Mouse (Mus musculus) lung, postnatal 0 days (tissue): ENCODE data around the gene Ncstn. TPM values are rescaled to one million over a fixed set of nuclear protein-coding genes. Genes with fewer than 3 reads are reported as not detected.

Source experiments
- ATAC-seq: fragments of 200-750 bp; cut with Nextera tagmentation; 2 replicates; pipeline ENCODE4 v1.8.0; 2017; ENCODE audit warnings: moderate library complexity
- DNase-seq: peaks from one replicate; pipeline ENCODE4 v3.0.0-alpha.2; 2016; ENCODE audit warnings: low spot score
- H3K27ac ChIP-seq: fragments of 300-500 bp; sonication (generic); 2 replicates; pipeline ENCODE4 v1.5.1; 2014; ENCODE audit warnings: antibody characterized with exemption, mild to moderate bottlenecking, low read length, mixed read lengths
- H3K27me3 ChIP-seq: fragments of 300-500 bp; sonication (generic); replicated peaks from 2 replicates; pipeline ENCODE4 v1.6.1; 2014; ENCODE audit warnings: low read length, mixed read lengths; ENCODE audit not compliant: insufficient read depth
- H3K36me3 ChIP-seq: fragments of 300-500 bp; sonication (generic); 2 replicates; pipeline ENCODE4 v1.6.1; 2014; ENCODE audit warnings: low read length, mixed read lengths; ENCODE audit not compliant: insufficient read depth
- H3K4me1 ChIP-seq: fragments of 300-500 bp; sonication (generic); 2 replicates; pipeline ENCODE4 v1.6.1; 2014; ENCODE audit warnings: antibody characterized with exemption, low read depth, low read length, mixed read lengths; ENCODE audit not compliant: insufficient read depth
- H3K4me2 ChIP-seq: fragments of 300-500 bp; sonication (generic); replicated peaks from 2 replicates; pipeline ENCODE4 v1.6.1; 2014; ENCODE audit warnings: low read depth, mild to moderate bottlenecking, low read length, moderate library complexity, mixed read lengths
- H3K4me3 ChIP-seq: fragments of 300-500 bp; sonication (generic); 2 replicates; pipeline ENCODE4 v1.5.1; 2014; ENCODE audit warnings: low read depth, low read length
- H3K9ac ChIP-seq: fragments of 300-500 bp; sonication (generic); replicated peaks from 2 replicates; pipeline ENCODE4 v1.6.1; 2014; ENCODE audit warnings: low read depth, mild to moderate bottlenecking
- H3K9me3 ChIP-seq: fragments of 300-500 bp; sonication (generic); 2 replicates; pipeline ENCODE4 v1.6.1; 2016; ENCODE audit warnings: low read length, mixed read lengths
- CTCF ChIP-seq: IDR thresholded peaks from 2 replicates; pipeline ENCODE4 v1.5.1; 2016; ENCODE audit warnings: antibody characterized with exemption, mild to moderate bottlenecking
- EP300 ChIP-seq: IDR thresholded peaks from 2 replicates; pipeline ENCODE4 v1.6.1; 2016; ENCODE audit warnings: antibody characterized with exemption, mild to moderate bottlenecking, control low read depth
- WGBS: fragments of 180-500 bp; shearing (Covaris S2); extraction: QIAGEN DNeasy Blood & Tissue Kit; methylation state at CpG from one replicate; pipeline ENCODE4 v1.1.7; 2014; 5-methylcytosine and 5-hydroxymethylcytosine counted together
- polyA plus RNA-seq: library from polyadenylated mRNA; unstranded; fragments of >200 nt; fragmentation: Nextera tagmentation; extraction: Ambion mirVana; gene quantifications from 2 replicates; pipeline ENCODE4 v1.2.1, GENCODE M21; 2015

The Ncstn gene
- polyA plus RNA-seq: 103 and 108 TPM in 2 replicates

GRCm38 (mm10) chr1:172082101-172082898 lies at the start of gene Ncstn, which contains the start of gene Copa:
TSS of gene Ncstn (minus strand) at chr1:172082795.
TSS of gene Copa (plus strand) at chr1:172082529.
- Histone ChIP-seq H3K4me1 (peaks cover 7% of the 10 kb centered on the region; the same call in 1 of the 2 replicates), H3K4me3 (peak within 1 kb of the TSS; percentile 73), H3K36me3 (peaks cover 9% of the 10 kb centered on the region; the same call in 1 of the 2 replicates), H3K9ac (peak within 1 kb of the TSS; percentile 63), H3K27me3 (no peaks in the 10 kb centered on the region), H3K9me3 (no peaks in the 10 kb centered on the region), H3K4me2 (peak within 1 kb of the TSS; percentile 61), H3K27ac (peak within 1 kb of the TSS; percentile 83)
- TF ChIP-seq CTCF: peak; percentile 64
- TF ChIP-seq EP300: peak; percentile 53
- DNase-seq (peak; percentile 97), ATAC-seq (peak; percentile 99)
- WGBS: under 1% methylated on average over 40 of the region's 40 CpGs

- no peak overlapping the region for H3K4me2 ChIP-seq
- no peak overlapping the region for H3K4me3 ChIP-seq
- no peak overlapping the region for H3K27ac ChIP-seq
- H3K9ac ChIP-seq: no peak overlapping the region
- no peaks in the 10 kb centered on the region for H3K27me3 ChIP-seq
- peaks cover 39% of the 10 kb centered on the region for H3K36me3 ChIP-seq
- TF ChIP-seq CTCF: no peak
- TF ChIP-seq EP300: no peak
- ATAC-seq: no peak
- H3K9me3 ChIP-seq: no peaks in the 10 kb centered on the region
- 86% methylated on average over 7 of the region's 7 CpGs for WGBS
- H3K4me1 ChIP-seq: peaks cover 5% of the 10 kb centered on the region; the same call in 1 of the 2 replicates
- DNase-seq: no peak
Measured at GRCm38 (mm10) chr1:172132319-172132718, 49.7 kb upstream of the Ncstn start.

- Histone ChIP-seq H3K4me3 (no peak overlapping the region), H3K4me2 (no peak overlapping the region), H3K27ac (no peak overlapping the region), H3K27me3 (no peaks in the 10 kb centered on the region), H3K9ac (no peak overlapping the region), H3K36me3 (peaks cover 30% of the 10 kb centered on the region), H3K9me3 (no peaks in the 10 kb centered on the region), H3K4me1 (peaks cover 11% of the 10 kb centered on the region; the same call in 1 of the 2 replicates)
- TF ChIP-seq EP300: no peak
- TF ChIP-seq CTCF: no peak
- no peak for ATAC-seq
- DNase-seq: no peak
- WGBS: 85% methylated on average over 5 of the region's 5 CpGs
Measured at GRCm38 (mm10) chr1:172129780-172130179, 47.2 kb upstream of the Ncstn start.

- H3K36me3 ChIP-seq: peaks cover 23% of the 10 kb centered on the region
- no peaks in the 10 kb centered on the region for H3K9me3 ChIP-seq
- TF ChIP-seq CTCF: peak; percentile 54
- no peak for TF ChIP-seq EP300
- H3K27ac ChIP-seq: no peak overlapping the region
- no peak overlapping the region for H3K4me3 ChIP-seq
- H3K27me3 ChIP-seq: no peaks in the 10 kb centered on the region
- peaks cover 11% of the 10 kb centered on the region; the same call in 1 of the 2 replicates for H3K4me1 ChIP-seq
- no peak overlapping the region for H3K9ac ChIP-seq
- ATAC-seq (no peak), DNase-seq (peak; percentile 71)
- H3K4me2 ChIP-seq: no peak overlapping the region
- WGBS: 54% methylated on average over 2 of the region's 2 CpGs
Measured at GRCm38 (mm10) chr1:172129108-172129507, 46.5 kb upstream of the Ncstn start.

- H3K36me3 ChIP-seq: peaks cover 21% of the 10 kb centered on the region
- no peak overlapping the region for H3K9ac ChIP-seq
- no peaks in the 10 kb centered on the region for H3K27me3 ChIP-seq
- H3K9me3 ChIP-seq: no peaks in the 10 kb centered on the region
- 90% methylated on average over 15 of the region's 15 CpGs for WGBS
- H3K27ac ChIP-seq: no peak overlapping the region
- no peak overlapping the region for H3K4me2 ChIP-seq
- DNase-seq: no peak
- no peak overlapping the region for H3K4me3 ChIP-seq
- ATAC-seq: no peak
- H3K4me1 ChIP-seq: peaks cover 11% of the 10 kb centered on the region; the same call in 1 of the 2 replicates
- TF ChIP-seq CTCF: no peak
- no peak for TF ChIP-seq EP300
Measured at GRCm38 (mm10) chr1:172128563-172128962, 46.0 kb upstream of the Ncstn start.

GRCm38 (mm10) chr1:172127487-172127886 lies 44.9 kb upstream of the Ncstn start:
- no peaks in the 10 kb centered on the region for H3K27me3 ChIP-seq
- H3K27ac ChIP-seq: no peak overlapping the region
- H3K36me3 ChIP-seq: peaks cover 13% of the 10 kb centered on the region
- DNase-seq (no peak), ATAC-seq (no peak)
- no peaks in the 10 kb centered on the region for H3K9me3 ChIP-seq
- peaks cover 11% of the 10 kb centered on the region; the same call in 1 of the 2 replicates for H3K4me1 ChIP-seq
- peak overlapping the region; percentile 75 for H3K4me2 ChIP-seq
- TF ChIP-seq EP300 (no peak), CTCF (no peak)
- WGBS: 15% methylated on average over 5 of the region's 5 CpGs
- peak overlapping the region; percentile 92 for H3K9ac ChIP-seq
- peak overlapping the region; percentile 69 for H3K4me3 ChIP-seq
